Mouse (Mus musculus) bone marrow macrophage, adult 2 months (primary cell): ENCODE data around the gene Pip5kl1.

ENCODE experiments used
- CTCF ChIP-seq: IDR thresholded peaks from 2 replicates; pipeline ENCODE4 v1.5.1; 2012; ENCODE audit warnings: low read depth, mild to moderate bottlenecking, low read length, moderate library complexity
- POLR2A ChIP-seq: IDR thresholded peaks from 2 replicates; pipeline ENCODE4 v1.6.1; 2012; ENCODE audit warnings: mild to moderate bottlenecking, low read depth, low read length, borderline replicate concordance

DNA sequence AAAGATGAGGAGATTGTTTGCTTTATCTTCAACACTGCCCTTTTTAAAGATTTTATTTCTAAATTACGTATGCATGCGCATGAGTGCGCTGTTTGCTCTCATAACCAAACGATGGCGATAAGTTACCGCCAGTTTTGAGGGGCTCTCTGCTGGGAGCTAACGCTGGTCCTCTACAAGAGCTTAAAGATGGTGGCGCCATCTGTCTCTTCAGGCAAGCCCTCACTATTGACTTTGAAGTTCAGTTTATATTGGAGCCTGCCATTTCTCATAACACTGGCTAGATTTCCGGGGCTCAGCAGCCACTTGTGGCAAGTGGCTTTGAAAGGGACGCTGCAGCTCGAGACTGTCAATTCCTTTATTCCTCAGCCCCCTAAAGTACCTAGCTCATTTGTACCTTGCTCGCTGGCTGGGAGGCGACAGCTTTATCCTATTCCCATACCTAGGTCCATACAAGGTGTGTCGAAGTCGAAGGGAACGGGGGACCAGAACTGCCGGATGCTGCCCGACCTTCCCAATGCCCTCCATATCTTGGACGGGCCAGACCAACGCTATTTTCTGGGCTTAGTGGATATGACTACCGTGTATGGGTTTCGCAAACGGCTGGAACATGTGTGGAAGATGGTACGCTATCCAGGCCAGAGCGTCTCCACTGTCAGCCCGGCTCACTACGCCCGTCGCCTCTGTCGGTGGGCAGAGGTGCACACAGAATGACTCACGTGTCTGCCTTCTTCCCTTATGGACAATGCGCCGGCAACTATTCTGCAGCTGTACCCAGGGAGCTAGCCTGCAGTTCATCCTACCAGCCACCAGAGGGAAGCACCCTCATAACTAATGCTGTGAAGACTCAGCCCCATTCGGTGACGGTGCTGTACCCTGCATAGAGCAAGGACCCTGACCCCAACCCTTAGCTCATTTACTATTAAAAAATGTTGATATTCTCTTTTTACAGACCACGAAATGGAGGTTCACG lies 8.5 kb downstream of the Pip5kl1 start:
- TF ChIP-seq CTCF: peak; percentile 79
- no peak for TF ChIP-seq POLR2A
